Mouse (Mus musculus): ENCODE data around the gene Swi5. TPM values are rescaled to one million over a fixed set of nuclear protein-coding genes. Genes with fewer than 3 reads are reported as not detected.

Gene Swi5
- polyA plus RNA-seq, 1 experiment from 2014 or later, result 445 TPM

- H3K9me3 ChIP-seq (replicated peaks; ENCODE audit: low read length), result no peaks in the 10 kb centered on the region
- peak overlapping the region; percentile 75 for H3K9ac ChIP-seq (ENCODE audit: low read depth, low read length)
- WGBS, result 23% methylated on average over 4 of the region's 4 CpGs
- H3K4me2 ChIP-seq (ENCODE audit: low read length), result peak overlapping the region; percentile 93
- H3K4me3 ChIP-seq (replicated peaks; ENCODE audit: low read depth, low read length), result peak overlapping the region; percentile 46
- H3K36me3 ChIP-seq (ENCODE audit: insufficient read depth, low read length), result peaks cover 9% of the 10 kb centered on the region
- ATAC-seq (replicated peaks; ENCODE audit: low FRiP score, low read depth), result no peak
- no peaks in the 10 kb centered on the region for H3K27me3 ChIP-seq (ENCODE audit: insufficient read depth, low read length)
- peak overlapping the region; percentile 86; the same call in 1 of the 2 replicates for H3K27ac ChIP-seq
- no peak for TF ChIP-seq CTCF (IDR thresholded peaks at IDR 0.05; ENCODE audit: low read depth)
- no peak for DNase-seq (ENCODE audit: low spot score)
- peaks cover 10% of the 10 kb centered on the region; the same call in 1 of the 2 replicates for H3K4me1 ChIP-seq (replicated peaks; ENCODE audit: insufficient read depth, low read length)
Measured at GRCm38 (mm10) chr2:32237571-32237970, 50.3 kb downstream of the Swi5 start.

GRCm38 (mm10) chr2:32236760-32237487, 51.0 kb downstream of the Swi5 start:
- Histone ChIP-seq H3K4me2 (ENCODE audit: low read length) (peak overlapping the region; percentile 93), H3K4me3 (replicated peaks; ENCODE audit: low read depth, low read length) (peak overlapping the region; percentile 46), H3K9me3 (replicated peaks; ENCODE audit: low read length) (no peaks in the 10 kb centered on the region), H3K9ac (ENCODE audit: low read depth, low read length) (peak overlapping the region; percentile 75), H3K4me1 (replicated peaks; ENCODE audit: insufficient read depth, low read length) (peaks cover 10% of the 10 kb centered on the region; the same call in 1 of the 2 replicates), H3K36me3 (ENCODE audit: insufficient read depth, low read length) (peaks cover 16% of the 10 kb centered on the region), H3K27me3 (ENCODE audit: insufficient read depth, low read length) (no peaks in the 10 kb centered on the region), H3K27ac (peak overlapping the region; percentile 86)
- ATAC-seq (replicated peaks; ENCODE audit: low FRiP score, low read depth) (peak; percentile 54), DNase-seq (ENCODE audit: low spot score) (peak; percentile 95)
- TF ChIP-seq CTCF (IDR thresholded peaks at IDR 0.05; ENCODE audit: low read depth), result peak; percentile 63
- WGBS, result under 1% methylated on average over 20 of the region's 20 CpGs

- Histone ChIP-seq H3K27ac (peak within 1 kb of the TSS; percentile 86), H3K4me1 (replicated peaks; ENCODE audit: insufficient read depth, low read length) (peaks cover 10% of the 10 kb centered on the region; the same call in 1 of the 2 replicates), H3K27me3 (ENCODE audit: insufficient read depth, low read length) (no peaks in the 10 kb centered on the region), H3K9me3 (replicated peaks; ENCODE audit: low read length) (no peaks in the 10 kb centered on the region), H3K36me3 (ENCODE audit: insufficient read depth, low read length) (peaks cover 24% of the 10 kb centered on the region), H3K4me3 (replicated peaks; ENCODE audit: low read depth, low read length) (peak within 1 kb of the TSS; percentile 46), H3K4me2 (ENCODE audit: low read length) (peak within 1 kb of the TSS; percentile 93), H3K9ac (ENCODE audit: low read depth, low read length) (peak within 1 kb of the TSS; percentile 75)
- DNase-seq (ENCODE audit: low spot score), result peak; percentile 98
- WGBS, result under 1% methylated on average over 54 of the region's 54 CpGs
- TF ChIP-seq CTCF (IDR thresholded peaks at IDR 0.05; ENCODE audit: low read depth), result peak; percentile 19; the same call in 1 of the 2 replicates
- peak; percentile 87 for ATAC-seq (replicated peaks; ENCODE audit: low FRiP score, low read depth)
Measured at GRCm38 (mm10) chr2:32235886-32236759, 51.8 kb downstream of the Swi5 start, which contains the start of gene Pomt1. Pomt1 (plus strand) TSS chr2:32236590.

- 25% methylated on average over 7 of the region's 7 CpGs for WGBS
- H3K4me2 ChIP-seq (ENCODE audit: low read length), result peak overlapping the region; percentile 93
- no peak for TF ChIP-seq CTCF (IDR thresholded peaks at IDR 0.05; ENCODE audit: low read depth)
- H3K4me1 ChIP-seq (replicated peaks; ENCODE audit: insufficient read depth, low read length), result peaks cover 10% of the 10 kb centered on the region; the same call in 1 of the 2 replicates
- H3K27ac ChIP-seq, result peak overlapping the region; percentile 86; the same call in 1 of the 2 replicates
- H3K9me3 ChIP-seq (replicated peaks; ENCODE audit: low read length), result no peaks in the 10 kb centered on the region
- H3K36me3 ChIP-seq (ENCODE audit: insufficient read depth, low read length), result peaks cover 30% of the 10 kb centered on the region
- H3K4me3 ChIP-seq (replicated peaks; ENCODE audit: low read depth, low read length), result peak overlapping the region; percentile 46
- peak overlapping the region; percentile 75; the same call in 1 of the 2 replicates for H3K9ac ChIP-seq (ENCODE audit: low read depth, low read length)
- no peak for ATAC-seq (replicated peaks; ENCODE audit: low FRiP score, low read depth)
- no peak for DNase-seq (ENCODE audit: low spot score)
- no peaks in the 10 kb centered on the region for H3K27me3 ChIP-seq (ENCODE audit: insufficient read depth, low read length)
Measured at GRCm38 (mm10) chr2:32235433-32235832, 52.4 kb downstream of the Swi5 start.

Small RNA genes within 50 kb of the gene (microRNA-seq; reads per million reads assigned to microRNA genes)
- not detected for gene Gm23363
- 264 reads per million, percentile 62 among the genes with 10 or more reads in this experiment for gene Mir199b

Other genes with a start within 250 kb of the Swi5 start
- 0.79 and 0.82 TPM in 2 replicates for gene Fam78a, start 203.2 kb downstream of the Swi5 start, polyA plus RNA-seq (2015; fragmentation: Nextera tagmentation; extraction: Ambion mirVana)
- gene Plpp7, start 192.5 kb downstream of the Swi5 start, polyA plus RNA-seq (2015; fragmentation: Nextera tagmentation; extraction: Ambion mirVana), result 4.5 and 4.7 TPM in 2 replicates
- 31.4 and 33.8 TPM in 2 replicates for gene Prrc2b, start 137.0 kb downstream of the Swi5 start, polyA plus RNA-seq (2015; fragmentation: Nextera tagmentation; extraction: Ambion mirVana)
- gene Pomt1, start 51.5 kb downstream of the Swi5 start, polyA plus RNA-seq (2015; fragmentation: Nextera tagmentation; extraction: Ambion mirVana), result 18.5 and 20.1 TPM in 2 replicates
- gene Uck1, start 27.9 kb downstream of the Swi5 start, polyA plus RNA-seq (2015; fragmentation: Nextera tagmentation; extraction: Ambion mirVana), result 57.9 and 66.7 TPM in 2 replicates
- gene Golga2, start 691 bp downstream of the Swi5 start, polyA plus RNA-seq (2015; fragmentation: Nextera tagmentation; extraction: Ambion mirVana), result 17.2 and 18.7 TPM in 2 replicates
- 33.7 and 33.8 TPM in 2 replicates for gene Ciz1, start 64.3 kb upstream of the Swi5 start, polyA plus RNA-seq (2015; fragmentation: Nextera tagmentation; extraction: Ambion mirVana)
- gene Dnm1, start 65.3 kb upstream of the Swi5 start, polyA plus RNA-seq (2015; fragmentation: Nextera tagmentation; extraction: Ambion mirVana), result 5.3 and 5.6 TPM in 2 replicates
- gene 1110008P14Rik, start 93.9 kb upstream of the Swi5 start, polyA plus RNA-seq (2015; fragmentation: Nextera tagmentation; extraction: Ambion mirVana), result 87.0 and 96.8 TPM in 2 replicates
- 43.5 and 50.3 TPM in 2 replicates for gene Lcn2, start 100.2 kb upstream of the Swi5 start, polyA plus RNA-seq (2015; fragmentation: Nextera tagmentation; extraction: Ambion mirVana)
- gene Ptges2, start 107.8 kb upstream of the Swi5 start, polyA plus RNA-seq (2015; fragmentation: Nextera tagmentation; extraction: Ambion mirVana), result 44.1 and 44.8 TPM in 2 replicates
- gene Naif1, start 162.4 kb upstream of the Swi5 start, polyA plus RNA-seq (2015; fragmentation: Nextera tagmentation; extraction: Ambion mirVana), result 4.7 TPM in 2 replicates
- gene Slc25a25, start 163.4 kb upstream of the Swi5 start, polyA plus RNA-seq (2015; fragmentation: Nextera tagmentation; extraction: Ambion mirVana), result 15.0 and 16.9 TPM in 2 replicates
- gene Fam102a, start 247.3 kb upstream of the Swi5 start, polyA plus RNA-seq (2015; fragmentation: Nextera tagmentation; extraction: Ambion mirVana), result 13.9 and 16.9 TPM in 2 replicates